Mouse (Mus musculus): ENCODE measurements around the gene Dcdc2b.

DNA sequence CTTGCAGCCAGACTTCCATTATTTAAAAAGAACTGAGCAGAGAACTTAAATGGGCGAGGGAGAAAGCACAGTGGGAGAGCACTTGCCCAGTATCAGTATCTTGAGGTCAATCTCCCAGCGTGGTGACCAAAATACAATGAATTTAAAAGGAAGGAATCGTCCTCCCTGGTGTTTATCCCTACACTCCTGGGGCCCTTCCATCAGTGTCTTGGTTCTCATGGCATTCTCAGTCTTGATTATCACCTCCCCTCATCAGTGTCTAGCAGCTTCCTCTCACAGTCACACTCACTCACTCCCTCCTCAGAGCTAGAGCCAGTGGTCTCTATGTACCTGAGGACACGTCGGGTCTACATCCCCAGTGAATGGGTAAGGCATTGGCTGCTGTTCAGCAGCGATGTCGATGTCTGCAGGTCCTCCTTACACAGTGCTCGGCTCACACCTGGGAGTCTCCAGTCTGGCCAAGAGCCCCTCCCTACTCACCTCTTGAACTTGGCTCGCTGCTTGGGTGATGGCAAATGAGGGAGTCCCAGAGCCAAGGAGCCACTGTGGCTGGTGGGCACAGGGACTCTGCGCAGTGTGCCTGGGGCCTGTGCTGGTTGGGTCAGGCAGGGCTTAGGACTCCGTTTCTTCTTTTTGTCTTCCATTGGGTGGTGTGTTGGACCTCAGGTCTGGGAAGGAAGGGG is 8.2 kb upstream of the Dcdc2b start:
- TF ChIP-seq POLR2A (IDR thresholded peaks at IDR 0.05; ENCODE audit: borderline replicate concordance, extremely low read depth, low read depth, low read length) (no peak), CTCF (IDR thresholded peaks at IDR 0.05; ENCODE audit: insufficient read depth, low read length) (no peak)
